Mouse (Mus musculus) retina, embryonic 14.5 days (tissue): ENCODE measurements around the gene Lmf1.

Experiments
- DNase-seq: peaks from one replicate; pipeline ENCODE4 v3.0.0-alpha.2; 2015; ENCODE audit warnings: low spot score

Gene Lmf1

DNA sequence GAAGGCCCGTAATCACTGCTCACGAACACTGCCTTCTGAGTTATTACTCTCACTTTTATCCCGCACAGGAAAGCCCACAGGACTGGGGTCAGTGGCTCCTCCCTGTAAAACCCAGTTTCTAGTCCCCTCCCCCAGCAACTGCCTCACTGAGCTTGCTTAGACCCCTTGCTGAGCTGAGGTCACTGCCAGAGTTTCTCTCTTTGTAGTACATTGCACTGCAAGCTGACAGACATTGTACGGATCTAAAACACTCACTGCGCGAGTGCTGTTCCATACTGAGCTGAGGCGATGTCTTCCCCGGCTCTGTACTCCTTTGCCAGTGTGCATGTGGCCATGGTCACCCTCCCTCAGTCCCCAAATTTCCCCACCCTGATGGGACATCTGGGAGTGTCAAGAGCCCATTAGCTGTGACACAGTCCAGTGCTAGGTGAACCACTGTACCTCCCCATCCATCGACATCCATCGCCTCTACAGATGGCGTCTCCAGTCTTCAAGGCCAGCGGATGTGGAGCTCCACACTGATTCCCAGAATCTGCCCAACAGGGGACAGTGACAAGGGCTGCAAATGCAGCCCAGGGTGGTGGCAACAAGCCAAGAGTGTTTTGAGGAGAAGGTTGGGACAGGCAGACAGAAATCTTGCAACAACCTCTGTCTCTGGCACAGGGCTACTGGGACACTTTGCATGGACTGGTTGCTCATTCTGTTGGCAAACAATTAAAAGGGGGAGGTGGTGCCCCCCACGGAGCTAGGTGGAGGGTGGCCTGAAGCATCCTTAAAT lies 64.8 kb downstream of the Lmf1 start:
- peak; percentile 65 for DNase-seq

- DNase-seq: no peak
Observed at GRCm38 (mm10) chr17:25644761-25645160, 65.9 kb downstream of the Lmf1 start.

GRCm38 (mm10) chr17:25645661-25646060 lies 66.8 kb downstream of the Lmf1 start:
- DNase-seq: no peak

GRCm38 (mm10) chr17:25647901-25648300 lies 69.0 kb downstream of the Lmf1 start:
- no peak for DNase-seq

DNA sequence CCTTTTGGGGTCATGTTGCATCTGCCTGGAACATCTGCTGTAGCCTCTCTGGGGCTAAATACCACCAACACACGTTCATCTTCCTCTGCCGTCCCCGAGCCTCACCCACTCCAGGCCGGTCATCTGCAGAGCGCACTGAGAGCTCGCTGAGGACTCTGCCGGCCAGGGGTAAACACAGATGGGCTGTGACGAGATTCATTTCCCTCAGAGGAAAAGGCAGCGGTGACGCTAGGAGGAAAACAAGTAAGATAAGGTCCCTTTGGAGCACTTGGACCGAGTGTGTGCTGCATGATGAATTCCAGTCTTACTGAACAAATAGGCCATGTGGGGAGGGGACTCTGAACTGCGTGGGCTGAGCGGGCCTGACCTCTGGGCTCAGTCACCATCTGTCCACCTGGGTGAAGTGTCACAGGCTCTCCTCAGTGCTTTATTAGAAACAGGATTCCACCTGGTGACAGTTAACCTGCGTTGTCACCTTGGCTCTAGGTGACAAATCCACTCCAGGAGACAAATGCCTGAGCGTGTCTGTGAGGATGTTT lies 69.9 kb downstream of the Lmf1 start:
- no peak for DNase-seq

- no peak for DNase-seq
Observed at GRCm38 (mm10) chr17:25650726-25651125, 71.8 kb downstream of the Lmf1 start.

GRCm38 (mm10) chr17:25652272-25652671 lies 73.4 kb downstream of the Lmf1 start:
- DNase-seq: no peak

- no peak for DNase-seq
Observed at GRCm38 (mm10) chr17:25656142-25656825, 77.4 kb downstream of the Lmf1 start.

DNA sequence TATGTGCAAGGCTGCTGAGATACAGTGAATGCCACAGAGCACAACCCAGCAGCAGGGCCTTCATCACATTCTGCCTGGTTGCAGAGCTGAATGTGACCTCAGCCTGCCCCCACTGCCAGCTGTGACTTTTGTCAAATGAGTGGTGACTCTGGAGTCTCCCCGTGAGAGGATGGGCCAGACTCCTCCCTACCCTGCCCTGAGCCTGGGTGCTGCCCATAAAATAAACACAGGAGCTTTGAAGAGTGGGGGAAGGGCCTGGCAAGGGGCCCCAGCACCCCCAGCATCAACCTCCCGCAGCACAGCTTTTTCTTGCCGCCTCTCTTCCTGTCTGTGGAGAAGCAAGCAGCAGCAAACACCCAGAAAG lies 77.9 kb downstream of the Lmf1 start:
- DNase-seq: no peak

DNA sequence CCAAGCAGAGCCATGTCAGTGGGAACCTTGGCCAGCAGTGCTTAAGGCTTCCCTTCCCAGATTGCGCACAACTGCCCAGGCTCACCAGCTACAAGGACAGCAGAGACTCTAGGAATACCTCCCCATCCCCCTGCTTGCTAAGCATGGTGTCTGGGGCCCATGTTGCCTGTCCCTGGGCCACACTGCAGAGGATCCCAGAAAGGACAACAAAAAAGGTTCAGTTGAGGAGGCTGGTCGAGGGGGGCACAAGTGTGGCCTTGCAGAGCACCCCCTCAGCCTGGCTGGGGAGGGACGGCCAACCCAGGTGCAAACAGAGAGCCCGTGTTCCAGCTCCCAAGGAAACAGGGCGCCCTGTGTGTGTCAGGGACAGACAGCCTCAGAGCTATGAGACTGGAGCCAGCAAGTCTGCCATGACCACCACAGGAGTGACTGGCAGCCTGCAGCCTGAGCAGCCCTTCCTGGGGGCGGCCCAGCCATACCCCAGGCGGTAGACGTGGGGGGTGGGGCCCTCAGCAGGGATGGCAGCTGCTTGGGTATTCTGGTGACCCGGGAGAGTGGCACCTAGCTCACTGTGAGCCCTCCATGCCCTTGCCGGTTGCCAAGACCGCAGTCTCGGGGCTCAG lies 84.4 kb downstream of the Lmf1 start:
- no peak for DNase-seq

GRCm38 (mm10) chr17:25665485-25665884 lies 86.6 kb downstream of the Lmf1 start:
- DNase-seq: no peak

DNA sequence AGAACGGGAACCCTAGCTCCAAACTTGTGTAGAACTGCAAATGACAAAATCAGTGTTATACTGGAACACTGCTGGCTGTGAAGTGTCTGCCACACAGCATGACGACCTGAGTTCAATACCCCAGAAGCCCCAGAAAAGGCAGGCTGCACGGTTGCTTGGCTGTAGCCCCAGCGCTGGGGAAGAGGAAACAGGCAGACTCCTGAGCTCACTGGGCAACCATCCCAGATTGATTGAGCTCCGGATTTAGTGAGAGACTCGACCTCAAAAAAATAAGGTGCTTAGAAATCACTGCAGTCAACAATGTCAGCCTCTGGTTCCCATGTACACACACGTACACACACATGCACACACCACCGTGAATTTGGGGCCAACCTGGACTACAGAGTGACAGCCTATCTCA lies 87.0 kb downstream of the Lmf1 start:
- DNase-seq: no peak

DNA sequence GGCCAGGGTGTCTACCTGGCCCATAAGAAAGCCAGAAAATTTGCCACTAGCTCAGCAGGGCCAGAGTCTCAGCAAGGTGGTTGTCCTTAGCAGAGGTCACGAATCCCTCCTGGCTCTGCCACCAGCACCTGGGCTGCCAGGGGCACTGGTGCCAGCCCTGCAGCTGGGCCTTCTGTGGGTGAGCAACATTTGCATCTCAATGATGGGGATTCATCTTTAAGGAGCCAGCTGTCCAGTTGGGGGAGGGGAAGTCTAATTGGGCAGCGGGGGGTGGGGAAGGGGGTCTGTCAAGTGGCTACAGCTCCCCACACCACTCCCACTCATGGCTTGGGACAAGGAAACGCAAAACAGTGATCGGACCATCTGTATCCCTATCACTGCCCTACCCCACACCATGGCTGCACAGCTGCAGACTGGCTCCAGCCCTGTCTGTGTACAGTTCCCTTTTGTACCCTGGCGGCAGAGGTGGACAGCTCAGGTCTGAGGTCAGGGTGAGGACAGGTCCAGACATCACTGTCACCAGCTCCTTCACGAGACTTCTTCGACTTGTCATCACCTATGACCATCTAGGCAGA lies 89.7 kb downstream of the Lmf1 start:
- DNase-seq: no peak

GRCm38 (mm10) chr17:25672982-25673381 lies 94.1 kb downstream of the Lmf1 start:
- DNase-seq: no peak

DNA sequence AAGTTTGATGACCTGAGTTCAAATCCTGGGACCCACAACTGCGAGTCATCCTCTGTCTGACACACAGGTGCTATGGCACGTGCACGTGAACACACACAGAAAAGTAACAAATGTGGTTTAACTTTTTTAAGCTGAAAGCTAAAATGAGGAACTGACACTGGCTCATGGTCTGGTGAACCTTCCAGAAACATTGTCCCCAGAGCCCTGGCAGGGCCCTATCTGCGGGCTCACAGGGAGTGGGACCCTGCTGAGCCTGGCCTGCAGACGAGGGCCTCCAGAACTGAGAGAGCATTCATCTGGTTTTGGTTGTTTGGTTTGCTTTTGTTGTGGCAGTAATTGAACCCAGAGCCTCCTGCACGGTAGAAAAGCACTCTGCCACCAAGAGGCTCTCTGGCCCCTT lies 99.1 kb downstream of the Lmf1 start:
- no peak for DNase-seq

DNA sequence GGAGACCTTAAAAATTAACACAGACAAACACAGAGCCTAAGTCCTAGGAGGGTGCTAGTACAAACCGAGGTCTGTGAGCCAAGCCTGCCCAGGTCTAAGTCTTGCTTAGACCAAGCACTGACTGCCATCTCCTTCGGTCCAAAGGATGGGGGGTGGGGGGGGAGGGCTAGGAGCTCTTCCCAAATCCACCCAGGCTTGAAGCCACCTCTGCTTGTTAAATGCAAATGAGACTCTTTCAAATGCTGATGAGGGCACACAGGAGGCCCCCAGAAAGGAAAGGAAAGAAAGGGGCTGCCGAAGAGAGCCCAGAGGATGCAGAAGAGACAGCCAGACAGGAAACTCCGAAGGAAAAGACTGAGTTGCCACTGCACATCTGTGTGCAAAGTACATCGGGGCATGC lies 100.9 kb downstream of the Lmf1 start:
- no peak for DNase-seq

- DNase-seq: no peak
Observed at GRCm38 (mm10) chr17:25681636-25682035, 102.8 kb downstream of the Lmf1 start.

DNA sequence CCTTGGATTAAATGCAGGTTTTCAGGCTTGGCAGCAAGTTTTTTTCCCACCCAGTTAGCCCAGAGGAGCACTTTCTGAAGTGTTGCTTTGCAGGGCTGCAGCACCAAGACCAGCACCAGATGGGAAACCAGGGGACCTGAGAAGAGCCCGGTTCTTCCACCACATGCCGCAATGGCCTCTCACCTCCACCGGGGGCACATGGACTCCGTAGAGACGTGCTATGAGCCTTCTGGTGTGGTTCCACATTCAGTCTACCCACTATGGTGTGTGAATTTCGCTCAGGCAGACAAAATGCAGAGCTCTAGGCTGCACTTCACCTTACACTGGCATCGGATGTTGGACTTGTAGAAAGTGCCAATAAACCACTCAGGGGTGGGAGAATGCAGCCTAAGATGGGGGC lies 107.4 kb downstream of the Lmf1 start:
- peak; percentile 64 for DNase-seq

- DNase-seq: no peak
Observed at GRCm38 (mm10) chr17:25688922-25689321, 110.0 kb downstream of the Lmf1 start.

- DNase-seq: no peak
Observed at GRCm38 (mm10) chr17:25696263-25696662, 117.4 kb downstream of the Lmf1 start.

DNA sequence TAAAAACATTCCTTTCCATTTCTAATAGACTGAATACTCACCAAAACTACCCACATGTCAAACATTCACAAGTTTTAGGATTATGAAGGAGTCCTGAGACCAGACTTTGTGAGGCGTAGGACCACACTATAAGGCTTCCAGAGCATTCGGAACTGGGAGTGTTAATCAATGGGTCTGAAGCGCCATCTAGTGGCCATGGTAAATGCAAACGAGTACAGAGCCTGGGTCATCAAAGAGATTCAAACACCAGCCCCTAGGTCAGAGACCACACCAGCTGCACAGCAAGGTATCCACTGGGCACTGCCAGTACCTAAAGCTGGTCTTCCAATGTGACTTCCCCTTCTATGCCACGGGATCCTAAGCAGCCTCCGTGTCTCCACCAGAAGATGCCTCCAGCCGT lies 119.6 kb downstream of the Lmf1 start:
- DNase-seq: peak; percentile 95

DNA sequence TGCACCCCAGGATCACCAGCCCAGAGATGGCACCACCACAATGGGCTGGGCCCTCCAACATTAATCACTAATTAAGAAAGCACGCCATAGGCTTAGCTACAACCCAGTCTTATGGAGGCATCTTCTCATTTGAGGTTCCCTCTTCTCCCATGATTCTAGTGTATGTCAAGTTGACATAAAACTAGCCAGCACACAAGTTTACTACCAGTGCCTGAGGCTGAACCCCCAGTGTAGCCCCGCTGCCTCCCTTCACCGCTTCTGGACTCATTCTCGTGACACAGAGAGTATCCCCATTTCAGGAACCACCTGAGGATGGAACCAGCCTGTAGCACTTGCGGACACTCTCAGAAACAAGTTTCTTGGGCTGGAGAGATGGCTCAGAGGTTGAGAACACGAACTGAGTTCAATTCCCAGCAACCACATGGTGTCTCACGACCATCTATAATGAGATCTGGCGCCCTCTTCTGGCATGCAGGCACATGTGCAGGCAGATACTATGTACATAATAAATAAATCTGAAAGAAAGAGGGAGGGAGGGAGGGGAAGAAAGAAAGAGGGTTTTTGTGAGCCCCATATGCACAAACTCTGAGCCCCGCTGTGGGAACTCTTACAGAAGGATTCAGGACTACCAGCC lies 122.1 kb downstream of the Lmf1 start:
- DNase-seq: no peak
